Mouse (Mus musculus) thymus, postnatal 0 days (tissue): ENCODE data around the gene Slc48a1. TPM values are rescaled to one million over a fixed set of nuclear protein-coding genes. Genes with fewer than 3 reads are reported as not detected.
A peak's percentile ranks its signal among the peaks of the same experiment; 100 is the strongest.

ENCODE experiments used
- DNase-seq: peaks from one replicate; pipeline ENCODE4 v3.0.0-alpha.2; 2015; ENCODE audit warnings: low spot score
- polyA plus RNA-seq: library from polyadenylated mRNA; unstranded; fragments of >200 nt; fragmentation: Nextera tagmentation; extraction: Ambion mirVana; gene quantifications from 2 replicates; pipeline ENCODE4 v1.2.1, GENCODE M21; 2015

Slc48a1 gene
- polyA plus RNA-seq, 1 experiment from 2014 or later = 48.3 TPM

DNA sequence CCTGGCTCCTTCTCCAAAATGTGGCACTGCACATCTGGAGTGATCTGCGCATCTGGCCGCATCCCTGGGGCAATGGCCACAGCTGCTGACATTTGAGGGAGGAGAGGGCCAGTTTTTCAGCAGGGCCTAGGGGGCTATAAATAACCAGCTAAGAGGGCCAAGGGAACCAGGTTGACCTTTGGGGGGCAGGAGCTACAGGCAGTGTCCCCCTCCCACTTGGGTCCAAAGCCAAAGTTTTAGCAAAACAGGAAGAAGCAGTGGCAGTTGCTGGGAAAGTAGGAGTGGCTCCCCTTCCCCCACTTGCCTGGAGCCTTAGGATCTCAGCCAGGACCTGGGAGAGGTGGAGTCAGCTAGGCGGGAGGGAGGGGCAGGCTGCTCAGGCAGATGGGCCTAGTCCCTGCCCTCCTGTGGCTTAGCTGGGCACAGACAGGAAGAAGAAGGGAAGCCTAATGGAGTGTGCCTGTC is 61.7 kb downstream of the Slc48a1 start:
- peak; percentile 19 for DNase-seq

DNA sequence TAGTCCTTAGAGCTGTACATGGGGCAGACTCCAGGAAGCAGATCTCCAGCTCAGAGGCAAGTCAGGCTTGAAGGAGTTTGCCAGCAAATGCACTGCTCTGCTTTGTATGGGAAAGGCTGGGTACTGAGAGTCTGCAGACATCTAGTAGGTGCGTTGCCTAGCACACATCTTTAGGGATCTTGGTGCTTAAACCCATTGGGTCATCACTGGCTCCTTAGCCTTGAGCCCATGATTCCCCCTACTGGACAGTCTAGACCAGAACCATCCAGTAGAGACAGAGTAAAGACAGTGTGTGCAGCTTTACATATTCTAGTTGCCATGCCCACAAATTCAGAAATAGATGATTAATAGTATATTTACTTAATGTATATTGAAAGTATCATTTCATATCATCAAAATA is 62.5 kb downstream of the Slc48a1 start:
- no peak for DNase-seq

DNA sequence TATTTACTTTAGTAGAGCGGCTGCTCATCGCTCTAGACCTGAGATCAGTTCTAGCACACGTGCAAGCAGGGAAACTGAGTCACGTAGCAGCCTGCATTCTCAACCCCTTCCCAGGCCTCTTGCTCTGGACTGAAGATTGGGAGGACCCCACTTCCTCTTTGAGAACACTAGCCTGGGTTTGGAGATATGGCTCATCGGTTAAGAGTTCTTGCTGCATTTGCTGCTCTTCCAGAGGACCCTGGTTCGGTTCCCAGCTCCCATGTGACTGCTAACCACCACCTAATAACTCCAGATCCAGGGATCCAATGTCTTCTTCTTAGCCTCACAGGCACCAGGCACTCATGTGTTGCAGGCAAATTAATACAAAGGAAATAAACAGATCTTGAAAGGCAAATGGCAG is 63.1 kb downstream of the Slc48a1 start:
- DNase-seq = no peak

DNA sequence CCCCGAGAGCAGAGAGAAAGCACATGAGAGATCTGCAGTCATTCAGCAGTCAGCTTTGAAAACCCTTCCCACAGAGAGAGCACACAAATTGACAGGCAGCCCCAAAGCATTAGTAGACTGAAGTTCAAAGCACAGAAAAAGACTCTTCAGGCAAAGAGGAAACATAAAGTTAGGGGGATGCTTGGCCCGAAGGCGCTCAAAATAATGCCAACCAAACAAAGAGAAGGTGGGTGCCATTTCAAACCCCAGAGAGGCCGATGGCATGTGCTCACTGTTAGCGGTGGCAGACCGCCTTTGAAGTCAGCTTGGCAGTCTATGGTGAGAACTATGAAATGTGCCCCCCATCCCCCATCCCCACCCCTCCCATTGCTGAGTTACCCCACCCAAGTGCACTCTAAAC is 63.7 kb downstream of the Slc48a1 start:
- DNase-seq = peak; percentile 80

Other genes starting within 250 kb of the Slc48a1 start
- gene Rpap3, start 72.7 kb upstream of the Slc48a1 start, polyA plus RNA-seq = 31.1 and 31.7 TPM in 2 replicates
- 159 and 186 TPM in 2 replicates for gene Endou, start 47.2 kb upstream of the Slc48a1 start, polyA plus RNA-seq
- gene Rapgef3, start 10.5 kb upstream of the Slc48a1 start, polyA plus RNA-seq = 61.7 and 72.6 TPM in 2 replicates
- gene Hdac7, start 66.0 kb downstream of the Slc48a1 start, polyA plus RNA-seq = 111 and 122 TPM in 2 replicates
- 2.2 and 2.5 TPM in 2 replicates for gene Vdr, start 132.1 kb downstream of the Slc48a1 start, polyA plus RNA-seq
- 39.0 and 40.9 TPM in 2 replicates for gene Tmem106c, start 185.7 kb downstream of the Slc48a1 start, polyA plus RNA-seq
- 0.28 and 0.36 TPM in 2 replicates for gene Col2a1, start 226.2 kb downstream of the Slc48a1 start, polyA plus RNA-seq